Mouse (Mus musculus): ENCODE data around the gene Tgfb1i1. TPM values are rescaled to one million over a fixed set of nuclear protein-coding genes. Genes with fewer than 3 reads are reported as not detected.

Gene Tgfb1i1
- polyA plus RNA-seq, 1 experiment from 2014 or later: 38.2 TPM

DNA sequence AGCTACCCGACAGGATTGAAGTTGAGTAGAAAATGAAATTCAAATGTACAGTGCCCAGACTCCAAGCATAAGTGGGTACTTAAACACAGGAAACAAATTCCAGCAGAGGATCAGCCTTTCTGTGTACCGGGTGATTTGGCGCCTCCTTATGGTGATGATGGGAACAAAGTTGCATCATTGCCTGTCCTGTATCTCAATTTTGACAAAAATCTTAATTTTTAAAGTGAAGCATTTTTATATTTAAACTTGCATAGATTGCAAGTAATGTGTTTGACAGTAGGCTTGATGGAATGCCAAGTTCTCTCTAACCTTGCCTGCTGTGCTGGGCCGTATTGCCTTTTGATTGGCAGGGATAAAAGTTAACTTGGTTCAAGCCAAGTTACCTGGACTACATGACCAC lies 7.6 kb upstream of the Tgfb1i1 start:
- Histone ChIP-seq H3K27me3 (replicated peaks; ENCODE audit: control insufficient read depth, insufficient read depth, low read length) (no peaks in the 10 kb centered on the region), H3K9me3 (ENCODE audit: control insufficient read depth, low read length) (no peaks in the 10 kb centered on the region), H3K4me2 (peak overlapping the region; percentile 87), H3K36me3 (ENCODE audit: control insufficient read depth, insufficient read depth, low read length) (peaks cover 30% of the 10 kb centered on the region), H3K9ac (ENCODE audit: low read depth, low read length) (peak overlapping the region; percentile 63), H3K4me3 (ENCODE audit: low read depth, low read length) (peak overlapping the region; percentile 82), H3K4me1 (replicated peaks; ENCODE audit: control insufficient read depth, insufficient read depth, low read length) (peaks cover 11% of the 10 kb centered on the region), H3K27ac (ENCODE audit: low read depth, low read length) (peak overlapping the region; percentile 100)
- ATAC-seq (replicated peaks; ENCODE audit: low FRiP score) (no peak), DNase-seq (ENCODE audit: low spot score) (no peak)
- WGBS: 29% methylated on average over 4 of the region's 4 CpGs

DNA sequence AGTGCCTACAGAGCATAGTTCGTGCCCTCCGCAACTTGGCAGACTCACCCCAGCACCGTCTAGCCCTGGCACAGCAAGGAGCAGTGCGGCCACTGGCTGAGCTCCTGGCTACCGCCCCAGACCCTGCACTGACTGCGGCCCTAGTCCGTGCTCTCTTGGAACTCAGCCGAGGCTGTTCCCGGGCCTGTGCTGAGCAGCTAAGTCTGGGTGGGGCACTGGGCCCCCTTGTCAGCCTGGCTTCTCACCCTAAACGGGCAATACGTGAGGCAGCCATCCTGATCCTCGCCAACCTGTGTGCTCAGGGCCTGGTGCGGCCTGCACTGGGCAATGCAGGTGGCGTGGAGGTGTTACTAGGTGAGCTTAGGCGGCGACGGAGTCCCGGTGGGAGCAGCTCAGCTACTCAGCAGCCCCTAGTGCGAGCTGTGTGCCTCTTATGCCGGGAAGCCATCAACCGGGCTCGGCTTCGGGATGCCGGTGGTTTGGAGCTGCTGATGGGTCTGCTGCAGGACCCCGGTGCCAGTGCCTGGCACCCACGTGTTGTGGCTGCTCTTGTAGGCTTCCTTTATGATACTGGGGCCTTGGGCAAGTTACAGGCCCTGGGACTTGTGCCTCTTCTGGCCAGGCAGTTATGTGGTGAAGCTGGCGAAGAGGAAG lies 6.4 kb upstream of the Tgfb1i1 start:
- Histone ChIP-seq H3K9me3 (ENCODE audit: control insufficient read depth, low read length) (no peaks in the 10 kb centered on the region), H3K4me2 (no peak overlapping the region), H3K27me3 (replicated peaks; ENCODE audit: control insufficient read depth, insufficient read depth, low read length) (no peaks in the 10 kb centered on the region), H3K4me3 (ENCODE audit: low read depth, low read length) (no peak overlapping the region), H3K27ac (ENCODE audit: low read depth, low read length) (no peak overlapping the region), H3K36me3 (ENCODE audit: control insufficient read depth, insufficient read depth, low read length) (peaks cover 40% of the 10 kb centered on the region), H3K9ac (ENCODE audit: low read depth, low read length) (peak overlapping the region; percentile 30; the same call in 1 of the 2 replicates), H3K4me1 (replicated peaks; ENCODE audit: control insufficient read depth, insufficient read depth, low read length) (peaks cover 11% of the 10 kb centered on the region)
- no peak for ATAC-seq (replicated peaks; ENCODE audit: low FRiP score)
- WGBS: 92% methylated on average over 27 of the region's 27 CpGs
- DNase-seq (ENCODE audit: low spot score): no peak

DNA sequence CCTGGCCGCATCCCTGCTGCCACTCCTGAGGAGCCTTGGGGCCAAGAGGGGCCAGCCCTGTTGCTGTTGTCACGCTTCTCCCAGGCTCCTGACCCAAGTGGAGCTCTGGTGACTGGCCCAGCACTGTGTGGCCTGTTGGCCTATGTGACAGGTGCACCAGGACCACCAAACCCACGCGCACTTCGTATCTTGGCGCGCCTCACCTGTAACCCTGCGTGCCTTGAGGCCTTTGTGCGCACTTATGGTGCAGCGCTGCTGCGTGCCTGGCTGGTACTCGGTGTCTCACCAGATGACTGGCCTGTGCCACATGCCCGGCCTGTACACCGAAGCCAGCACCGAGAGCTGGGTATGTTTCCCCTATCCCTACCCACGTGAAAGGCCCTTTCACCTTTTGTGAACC lies 4.3 kb upstream of the Tgfb1i1 start:
- H3K9ac ChIP-seq (ENCODE audit: low read depth, low read length): no peak overlapping the region
- no peaks in the 10 kb centered on the region for H3K9me3 ChIP-seq (ENCODE audit: control insufficient read depth, low read length)
- no peak for DNase-seq (ENCODE audit: low spot score)
- ATAC-seq (replicated peaks; ENCODE audit: low FRiP score): no peak
- no peak overlapping the region for H3K4me2 ChIP-seq
- peaks cover 11% of the 10 kb centered on the region for H3K4me1 ChIP-seq (replicated peaks; ENCODE audit: control insufficient read depth, insufficient read depth, low read length)
- no peak overlapping the region for H3K4me3 ChIP-seq (ENCODE audit: low read depth, low read length)
- 96% methylated on average over 16 of the region's 16 CpGs for WGBS
- no peaks in the 10 kb centered on the region for H3K27me3 ChIP-seq (replicated peaks; ENCODE audit: control insufficient read depth, insufficient read depth, low read length)
- H3K36me3 ChIP-seq (ENCODE audit: control insufficient read depth, insufficient read depth, low read length): peaks cover 41% of the 10 kb centered on the region
- H3K27ac ChIP-seq (ENCODE audit: low read depth, low read length): no peak overlapping the region

DNA sequence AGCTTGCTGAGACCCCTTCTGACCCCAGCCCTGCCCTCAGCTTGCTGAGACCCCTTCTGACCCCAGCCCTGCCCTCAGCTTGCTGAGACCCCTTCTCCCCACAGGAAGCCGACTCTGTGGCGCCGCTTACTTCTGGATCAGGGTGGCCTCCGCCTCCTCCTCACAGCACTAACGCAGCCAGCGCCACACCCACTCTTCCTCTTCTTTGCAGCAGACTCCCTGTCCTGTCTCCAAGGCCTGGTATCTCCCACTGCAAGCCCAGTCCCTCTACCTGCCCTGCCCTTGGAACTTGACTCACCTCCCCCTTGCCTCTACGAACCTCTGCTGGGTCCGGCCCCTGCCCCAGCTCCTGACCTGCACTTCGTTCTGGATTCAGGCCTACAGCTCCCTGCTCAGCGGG lies 2.7 kb upstream of the Tgfb1i1 start:
- Histone ChIP-seq H3K27me3 (replicated peaks; ENCODE audit: control insufficient read depth, insufficient read depth, low read length) (no peaks in the 10 kb centered on the region), H3K36me3 (ENCODE audit: control insufficient read depth, insufficient read depth, low read length) (peaks cover 41% of the 10 kb centered on the region), H3K4me3 (ENCODE audit: low read depth, low read length) (no peak overlapping the region), H3K27ac (ENCODE audit: low read depth, low read length) (no peak overlapping the region), H3K4me2 (no peak overlapping the region), H3K9ac (ENCODE audit: low read depth, low read length) (no peak overlapping the region), H3K4me1 (replicated peaks; ENCODE audit: control insufficient read depth, insufficient read depth, low read length) (peaks cover 7% of the 10 kb centered on the region), H3K9me3 (ENCODE audit: control insufficient read depth, low read length) (no peaks in the 10 kb centered on the region)
- DNase-seq (ENCODE audit: low spot score) (no peak), ATAC-seq (replicated peaks; ENCODE audit: low FRiP score) (no peak)
- WGBS: 76% methylated on average over 10 of the region's 10 CpGs

GRCm38 (mm10) chr7:128244410-128245025 lies 2.1 kb upstream of the Tgfb1i1 start:
- DNase-seq (ENCODE audit: low spot score): no peak

GRCm38 (mm10) chr7:128245547-128245946 lies 1.1 kb upstream of the Tgfb1i1 start:
- Histone ChIP-seq H3K27ac (ENCODE audit: low read depth, low read length) (no peak overlapping the region), H3K27me3 (replicated peaks; ENCODE audit: control insufficient read depth, insufficient read depth, low read length) (no peaks in the 10 kb centered on the region), H3K9me3 (ENCODE audit: control insufficient read depth, low read length) (no peaks in the 10 kb centered on the region), H3K4me3 (ENCODE audit: low read depth, low read length) (no peak overlapping the region), H3K4me1 (replicated peaks; ENCODE audit: control insufficient read depth, insufficient read depth, low read length) (peaks cover 6% of the 10 kb centered on the region), H3K4me2 (no peak overlapping the region), H3K36me3 (ENCODE audit: control insufficient read depth, insufficient read depth, low read length) (peaks cover 33% of the 10 kb centered on the region), H3K9ac (ENCODE audit: low read depth, low read length) (no peak overlapping the region)
- WGBS: 90% methylated on average over 4 of the region's 4 CpGs
- no peak for DNase-seq (ENCODE audit: low spot score)
- no peak for ATAC-seq (replicated peaks; ENCODE audit: low FRiP score)

More at GRCm38 (mm10) chr7:128244410-128245025, 2.1 kb upstream of the Tgfb1i1 start:
- peaks cover 41% of the 10 kb centered on the region for H3K36me3 ChIP-seq (ENCODE audit: control insufficient read depth, insufficient read depth, low read length)
- WGBS: 92% methylated on average over 18 of the region's 18 CpGs
- H3K27me3 ChIP-seq (replicated peaks; ENCODE audit: control insufficient read depth, insufficient read depth, low read length): no peaks in the 10 kb centered on the region
- ATAC-seq (replicated peaks; ENCODE audit: low FRiP score): no peak
- H3K27ac ChIP-seq (ENCODE audit: low read depth, low read length): no peak overlapping the region
- H3K9ac ChIP-seq (ENCODE audit: low read depth, low read length): no peak overlapping the region
- no peak overlapping the region for H3K4me3 ChIP-seq (ENCODE audit: low read depth, low read length)
- peaks cover 5% of the 10 kb centered on the region for H3K4me1 ChIP-seq (replicated peaks; ENCODE audit: control insufficient read depth, insufficient read depth, low read length)
- H3K9me3 ChIP-seq (ENCODE audit: control insufficient read depth, low read length): no peaks in the 10 kb centered on the region
- no peak overlapping the region for H3K4me2 ChIP-seq

GRCm38 (mm10) chr7:128247443-128247842 lies 831 bp downstream of the Tgfb1i1 start:
- Histone ChIP-seq H3K27ac (ENCODE audit: low read depth, low read length) (no peak overlapping the region), H3K4me1 (replicated peaks; ENCODE audit: control insufficient read depth, insufficient read depth, low read length) (peaks cover 5% of the 10 kb centered on the region), H3K27me3 (replicated peaks; ENCODE audit: control insufficient read depth, insufficient read depth, low read length) (peaks cover 7% of the 10 kb centered on the region), H3K36me3 (ENCODE audit: control insufficient read depth, insufficient read depth, low read length) (peaks cover 19% of the 10 kb centered on the region), H3K9ac (ENCODE audit: low read depth, low read length) (peak overlapping the region; percentile 74), H3K4me2 (peak overlapping the region; percentile 82), H3K4me3 (ENCODE audit: low read depth, low read length) (peak overlapping the region; percentile 55), H3K9me3 (ENCODE audit: control insufficient read depth, low read length) (no peaks in the 10 kb centered on the region)
- under 1% methylated on average over 13 of the region's 13 CpGs for WGBS
- DNase-seq (ENCODE audit: low spot score) (peak; percentile 77), ATAC-seq (replicated peaks; ENCODE audit: low FRiP score) (peak; percentile 85)

DNA sequence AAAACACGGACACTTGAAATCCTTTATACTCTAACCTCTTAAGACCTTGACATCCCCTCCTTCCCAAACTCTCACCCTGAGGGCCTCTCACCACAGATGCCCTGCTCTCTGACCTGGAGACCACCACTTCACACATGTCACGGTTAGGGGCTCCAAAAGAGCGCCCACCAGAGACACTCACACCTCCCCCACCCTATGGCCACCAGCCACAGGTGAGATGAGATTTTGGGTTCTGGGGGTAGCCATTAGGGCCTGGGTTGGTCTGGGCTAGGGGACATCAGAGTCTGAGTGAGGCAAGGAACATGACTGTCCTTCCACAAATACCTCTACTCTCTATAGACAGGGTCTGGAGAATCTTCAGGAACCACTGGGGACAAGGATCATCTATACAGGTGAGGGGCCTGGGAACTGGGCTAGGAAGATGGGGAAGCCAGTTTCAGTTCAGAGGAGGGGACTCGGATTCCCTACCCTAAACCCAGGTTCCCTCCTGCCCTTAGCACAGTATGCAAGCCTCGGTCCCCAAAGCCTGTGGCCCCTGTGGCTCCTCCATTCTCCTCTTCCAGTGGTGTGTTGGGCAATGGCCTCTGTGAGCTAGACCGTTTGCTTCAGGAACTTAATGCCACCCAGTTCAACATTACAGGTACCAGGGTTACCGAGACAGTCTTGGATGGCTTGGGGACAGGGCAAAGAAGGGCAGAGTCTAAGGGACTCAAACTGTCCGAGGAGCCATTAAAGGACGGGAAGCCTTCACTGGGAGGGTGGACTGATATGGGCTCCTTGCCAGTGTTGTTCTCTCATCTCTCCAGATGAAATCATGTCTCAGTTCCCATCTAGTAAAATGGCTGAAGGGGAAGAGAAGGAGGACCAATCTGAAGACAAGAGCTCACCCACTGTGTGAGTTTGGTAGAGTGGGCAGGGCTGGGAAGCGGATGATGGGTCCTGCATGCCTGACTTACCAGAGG lies 1.8 kb downstream of the Tgfb1i1 start:
- Histone ChIP-seq H3K36me3 (ENCODE audit: control insufficient read depth, insufficient read depth, low read length) (peaks cover 15% of the 10 kb centered on the region), H3K4me3 (ENCODE audit: low read depth, low read length) (peak overlapping the region; percentile 55), H3K27me3 (replicated peaks; ENCODE audit: control insufficient read depth, insufficient read depth, low read length) (peaks cover 11% of the 10 kb centered on the region), H3K4me2 (peak overlapping the region; percentile 82), H3K27ac (ENCODE audit: low read depth, low read length) (no peak overlapping the region), H3K9me3 (ENCODE audit: control insufficient read depth, low read length) (no peaks in the 10 kb centered on the region), H3K9ac (ENCODE audit: low read depth, low read length) (no peak overlapping the region), H3K4me1 (replicated peaks; ENCODE audit: control insufficient read depth, insufficient read depth, low read length) (peaks cover 5% of the 10 kb centered on the region)
- DNase-seq (ENCODE audit: low spot score) (no peak), ATAC-seq (replicated peaks; ENCODE audit: low FRiP score) (no peak)
- WGBS: 82% methylated on average over 10 of the region's 10 CpGs
